Mouse (Mus musculus) embryonic facial prominence, embryonic 10.5 days (tissue): Measurements from ENCODE around the gene Hint3. TPM values are rescaled to one million over a fixed set of nuclear protein-coding genes. Genes with fewer than 3 reads are reported as not detected.

Experiments used
- DNase-seq: peaks from one replicate; pipeline ENCODE4 v3.0.0-alpha.2; 2017; ENCODE audit warnings: low spot score
- H3K27ac ChIP-seq: fragments of 300-500 bp; sonication (generic); replicated peaks from 2 replicates; pipeline ENCODE4 v1.5.1; 2016; ENCODE audit warnings: mild to moderate bottlenecking
- H3K27me3 ChIP-seq: fragments of 300-500 bp; sonication (generic); replicated peaks from 2 replicates; pipeline ENCODE4 v1.6.1; 2016; ENCODE audit warnings: low read depth, mild to moderate bottlenecking; ENCODE audit not compliant: poor library complexity, severe bottlenecking
- H3K36me3 ChIP-seq: fragments of 300-500 bp; sonication (generic); replicated peaks from 2 replicates; pipeline ENCODE4 v1.6.1; 2016; ENCODE audit warnings: mild to moderate bottlenecking, moderate library complexity
- H3K4me1 ChIP-seq: fragments of 300-500 bp; sonication (generic); 2 replicates; pipeline ENCODE4 v1.6.1; 2016
- H3K4me3 ChIP-seq: fragments of 300-500 bp; sonication (generic); 2 replicates; pipeline ENCODE4 v1.5.1; 2016; ENCODE audit warnings: mild to moderate bottlenecking, moderate library complexity
- H3K9me3 ChIP-seq: fragments of 300-500 bp; sonication (generic); 2 replicates; pipeline ENCODE4 v1.6.1; 2016; ENCODE audit warnings: mild to moderate bottlenecking
- WGBS: fragments of 180-500 bp; shearing (Covaris S2); methylation state at CpG from one replicate; pipeline ENCODE4 v1.1.7; 2016; 5-methylcytosine and 5-hydroxymethylcytosine counted together
- polyA plus RNA-seq: library from polyadenylated mRNA; unstranded; fragments of >200 nt; fragmentation: Nextera tagmentation; extraction: Ambion mirVana; gene quantifications from 2 replicates; pipeline ENCODE4 v1.2.1, GENCODE M21; 2016

Hint3 gene
- polyA plus RNA-seq, 1 experiment from 2014 or later, result 14.2 TPM

- H3K27me3 ChIP-seq, result no peaks in the 10 kb centered on the region
- H3K9me3 ChIP-seq, result no peaks in the 10 kb centered on the region
- H3K4me3 ChIP-seq, result no peak overlapping the region
- no peak for DNase-seq
- no peaks in the 10 kb centered on the region for H3K4me1 ChIP-seq
- no peak overlapping the region for H3K27ac ChIP-seq
- H3K36me3 ChIP-seq, result peaks cover 68% of the 10 kb centered on the region
Observed at GRCm38 (mm10) chr10:30566364-30566763, 63.1 kb downstream of the Hint3 start.

- 96% methylated on average over 3 of the region's 3 CpGs for WGBS
- no peaks in the 10 kb centered on the region for H3K9me3 ChIP-seq
- DNase-seq, result no peak
- H3K4me3 ChIP-seq, result no peak overlapping the region
- H3K27ac ChIP-seq, result no peak overlapping the region
- no peaks in the 10 kb centered on the region for H3K27me3 ChIP-seq
- peaks cover 79% of the 10 kb centered on the region for H3K36me3 ChIP-seq
- no peaks in the 10 kb centered on the region for H3K4me1 ChIP-seq
Observed at GRCm38 (mm10) chr10:30564651-30565050, 64.8 kb downstream of the Hint3 start.

Other genes with a start within 250 kb of the Hint3 start
- gene Trmt11, start 28.9 kb downstream of the Hint3 start, polyA plus RNA-seq, result 30.9 and 31.8 TPM in 2 replicates
- gene Ncoa7, start 173.7 kb upstream of the Hint3 start, polyA plus RNA-seq, result 7.6 and 8.8 TPM in 2 replicates
- 2.5 and 3.2 TPM in 2 replicates for gene Hey2, start 213.2 kb upstream of the Hint3 start, polyA plus RNA-seq